Mouse (Mus musculus): ENCODE measurements at regions not wholly inside any gene's neighbourhood (a gene's known extent, or its start where the extent isn't known, plus 50 kb on each side); places are given as distances from the start of the nearest gene placed in this dataset.

- no peak overlapping the region for H3K27ac ChIP-seq (ENCODE audit: insufficient read depth, low read depth, low read length)
- H3K27me3 ChIP-seq (replicated peaks; ENCODE audit: control insufficient read depth, insufficient read depth, low read length): no peaks in the 10 kb centered on the region
- no peaks in the 10 kb centered on the region for H3K36me3 ChIP-seq (ENCODE audit: control insufficient read depth, insufficient read depth, low read length)
- 93% methylated on average over 7 of the region's 7 CpGs for WGBS
- no peaks in the 10 kb centered on the region for H3K4me1 ChIP-seq (ENCODE audit: control insufficient read depth, insufficient read depth, low read length)
- no peak overlapping the region for H3K4me3 ChIP-seq (ENCODE audit: insufficient read depth, low read depth, low read length)
- no peak for DNase-seq
- TF ChIP-seq POLR2A (IDR thresholded peaks at IDR 0.05; ENCODE audit: low read depth, low read length): no peak
- no peak for TF ChIP-seq CTCF (conservative IDR thresholded peaks at IDR 0.05; ENCODE audit: insufficient read depth, insufficient read length, low read depth, low read length)
These were observed 282.0 kb upstream of the Nfe2l3 start for GRCm38 (mm10) chr6:51150486-51150885.

GRCm38 (mm10) chr6:51150916-51151315 lies 281.6 kb upstream of the Nfe2l3 start:
- no peaks in the 10 kb centered on the region for H3K36me3 ChIP-seq (ENCODE audit: control insufficient read depth, insufficient read depth, low read length)
- 94% methylated on average over 2 of the region's 2 CpGs for WGBS
- H3K27me3 ChIP-seq (replicated peaks; ENCODE audit: control insufficient read depth, insufficient read depth, low read length): no peaks in the 10 kb centered on the region
- H3K4me3 ChIP-seq (ENCODE audit: insufficient read depth, low read depth, low read length): no peak overlapping the region
- no peaks in the 10 kb centered on the region for H3K4me1 ChIP-seq (ENCODE audit: control insufficient read depth, insufficient read depth, low read length)
- no peak for DNase-seq
- TF ChIP-seq CTCF (conservative IDR thresholded peaks at IDR 0.05; ENCODE audit: insufficient read depth, insufficient read length, low read depth, low read length): no peak
- no peak for TF ChIP-seq POLR2A (IDR thresholded peaks at IDR 0.05; ENCODE audit: low read depth, low read length)
- H3K27ac ChIP-seq (ENCODE audit: insufficient read depth, low read depth, low read length): no peak overlapping the region

- 60% methylated on average over 8 of the region's 8 CpGs for WGBS
- no peak for DNase-seq
- Histone ChIP-seq H3K4me3 (ENCODE audit: insufficient read depth, low read depth, low read length) (no peak overlapping the region), H3K27me3 (replicated peaks; ENCODE audit: control insufficient read depth, insufficient read depth, low read length) (no peaks in the 10 kb centered on the region), H3K36me3 (ENCODE audit: control insufficient read depth, insufficient read depth, low read length) (no peaks in the 10 kb centered on the region), H3K27ac (ENCODE audit: insufficient read depth, low read depth, low read length) (no peak overlapping the region), H3K4me1 (ENCODE audit: control insufficient read depth, insufficient read depth, low read length) (no peaks in the 10 kb centered on the region)
- TF ChIP-seq CTCF (conservative IDR thresholded peaks at IDR 0.05; ENCODE audit: insufficient read depth, insufficient read length, low read depth, low read length) (no peak), POLR2A (IDR thresholded peaks at IDR 0.05; ENCODE audit: low read depth, low read length) (no peak)
These were observed 275.6 kb upstream of the Nfe2l3 start for GRCm38 (mm10) chr6:51156836-51157370.

- Histone ChIP-seq H3K4me3 (ENCODE audit: insufficient read depth, low read depth, low read length) (no peak overlapping the region), H3K27me3 (replicated peaks; ENCODE audit: control insufficient read depth, insufficient read depth, low read length) (no peaks in the 10 kb centered on the region), H3K36me3 (ENCODE audit: control insufficient read depth, insufficient read depth, low read length) (no peaks in the 10 kb centered on the region), H3K4me1 (ENCODE audit: control insufficient read depth, insufficient read depth, low read length) (no peaks in the 10 kb centered on the region), H3K27ac (ENCODE audit: insufficient read depth, low read depth, low read length) (no peak overlapping the region)
- DNase-seq: no peak
- TF ChIP-seq CTCF (conservative IDR thresholded peaks at IDR 0.05; ENCODE audit: insufficient read depth, insufficient read length, low read depth, low read length) (no peak), POLR2A (IDR thresholded peaks at IDR 0.05; ENCODE audit: low read depth, low read length) (no peak)
- 78% methylated on average over 6 of the region's 6 CpGs for WGBS
These were observed 271.3 kb upstream of the Nfe2l3 start for GRCm38 (mm10) chr6:51161149-51161548.

- peak; percentile 31 for DNase-seq
- Histone ChIP-seq H3K36me3 (ENCODE audit: control insufficient read depth, insufficient read depth, low read length) (no peaks in the 10 kb centered on the region), H3K27me3 (replicated peaks; ENCODE audit: control insufficient read depth, insufficient read depth, low read length) (no peaks in the 10 kb centered on the region), H3K4me3 (ENCODE audit: insufficient read depth, low read depth, low read length) (no peak overlapping the region), H3K27ac (ENCODE audit: insufficient read depth, low read depth, low read length) (no peak overlapping the region), H3K4me1 (ENCODE audit: control insufficient read depth, insufficient read depth, low read length) (no peaks in the 10 kb centered on the region)
- no peak for TF ChIP-seq POLR2A (IDR thresholded peaks at IDR 0.05; ENCODE audit: low read depth, low read length)
- TF ChIP-seq CTCF (conservative IDR thresholded peaks at IDR 0.05; ENCODE audit: insufficient read depth, insufficient read length, low read depth, low read length): no peak
- WGBS: 68% methylated on average over 14 of the region's 14 CpGs
These were observed 270.0 kb upstream of the Nfe2l3 start for GRCm38 (mm10) chr6:51162208-51163082.

- WGBS: 48% methylated on average over 5 of the region's 5 CpGs
- no peak for DNase-seq
- TF ChIP-seq CTCF (conservative IDR thresholded peaks at IDR 0.05; ENCODE audit: insufficient read depth, insufficient read length, low read depth, low read length) (no peak), POLR2A (IDR thresholded peaks at IDR 0.05; ENCODE audit: low read depth, low read length) (no peak)
- Histone ChIP-seq H3K27ac (ENCODE audit: insufficient read depth, low read depth, low read length) (no peak overlapping the region), H3K4me1 (ENCODE audit: control insufficient read depth, insufficient read depth, low read length) (no peaks in the 10 kb centered on the region), H3K4me3 (ENCODE audit: insufficient read depth, low read depth, low read length) (no peak overlapping the region), H3K36me3 (ENCODE audit: control insufficient read depth, insufficient read depth, low read length) (no peaks in the 10 kb centered on the region), H3K27me3 (replicated peaks; ENCODE audit: control insufficient read depth, insufficient read depth, low read length) (no peaks in the 10 kb centered on the region)
These were observed 269.2 kb upstream of the Nfe2l3 start for GRCm38 (mm10) chr6:51163266-51163665.

GRCm38 (mm10) chr6:51163882-51164281 lies 268.6 kb upstream of the Nfe2l3 start:
- no peaks in the 10 kb centered on the region for H3K4me1 ChIP-seq (ENCODE audit: control insufficient read depth, insufficient read depth, low read length)
- no peak for DNase-seq
- no peak overlapping the region for H3K27ac ChIP-seq (ENCODE audit: insufficient read depth, low read depth, low read length)
- WGBS: 78% methylated on average over 4 of the region's 4 CpGs
- peaks cover 4% of the 10 kb centered on the region for H3K27me3 ChIP-seq (replicated peaks; ENCODE audit: control insufficient read depth, insufficient read depth, low read length)
- H3K36me3 ChIP-seq (ENCODE audit: control insufficient read depth, insufficient read depth, low read length): no peaks in the 10 kb centered on the region
- no peak overlapping the region for H3K4me3 ChIP-seq (ENCODE audit: insufficient read depth, low read depth, low read length)
- TF ChIP-seq POLR2A (IDR thresholded peaks at IDR 0.05; ENCODE audit: low read depth, low read length) (no peak), CTCF (conservative IDR thresholded peaks at IDR 0.05; ENCODE audit: insufficient read depth, insufficient read length, low read depth, low read length) (no peak)

Measured in kidney, adult 2 months (tissue).